Mouse (Mus musculus) liver, embryonic 14.5 days (tissue): ENCODE data around the gene Pask. TPM values are rescaled to one million over a fixed set of nuclear protein-coding genes. Genes with fewer than 3 reads are reported as not detected.
A peak's percentile ranks its signal among the peaks of the same experiment; 100 is the strongest.

Experiments used
- ATAC-seq: fragments of 200-750 bp; cut with Nextera tagmentation; 2 replicates; pipeline ENCODE4 v1.8.0; 2017; ENCODE audit warnings: moderate number of reproducible peaks, mild to moderate bottlenecking, moderate library complexity; ENCODE audit not compliant: insufficient read depth
- DNase-seq, 3 experiments: peaks; one replicate each; pipeline ENCODE4 v3.0.0-alpha.2; 2012 to 2013; ENCODE audit warnings: low read depth in 3 of 3, low spot score in 3 of 3
- H3K27ac ChIP-seq: fragments of 300-500 bp; sonication (generic); 2 replicates; pipeline ENCODE4 v1.5.1; 2014; ENCODE audit warnings: moderate library complexity, mild to moderate bottlenecking, control low read depth, inconsistent platforms
- H3K27me3 ChIP-seq: fragments of 300-500 bp; sonication (generic); 2 replicates; pipeline ENCODE4 v1.6.1; 2014; ENCODE audit warnings: mild to moderate bottlenecking, low read length, moderate library complexity; ENCODE audit not compliant: control insufficient read depth, insufficient read depth
- H3K36me3 ChIP-seq: fragments of 300-500 bp; sonication (generic); replicated peaks from 2 replicates; pipeline ENCODE4 v1.6.1; 2014; ENCODE audit warnings: low read depth; ENCODE audit not compliant: control insufficient read depth, insufficient read depth
- H3K4me1 ChIP-seq, 2 experiments: fragments of 200-500 bp in 1 of 2; fragments of 300-500 bp in 1 of 2; sonication (generic) in 1 of 2; replicated peaks; 2 replicates each; pipeline ENCODE4 v1.6.1; 2012 to 2014; ENCODE audit warnings: antibody characterized with exemption in 1 of 2, inconsistent platforms in 1 of 2, low read length in 1 of 2; ENCODE audit not compliant: control insufficient read depth in 2 of 2, insufficient read depth in 2 of 2
- H3K4me2 ChIP-seq: fragments of 300-500 bp; sonication (generic); 2 replicates; pipeline ENCODE4 v1.6.1; 2014; ENCODE audit warnings: low read depth, mild to moderate bottlenecking, control low read depth, moderate library complexity
- H3K4me3 ChIP-seq, 2 experiments: fragments of 200-500 bp in 1 of 2; fragments of 300-500 bp in 1 of 2; sonication (generic) in 1 of 2; 2 replicates each; pipeline ENCODE4 v1.5.1; 2012 to 2014; ENCODE audit warnings: low read depth in 2 of 2, low read length in 2 of 2, mild to moderate bottlenecking in 2 of 2, control low read depth in 1 of 2, inconsistent platforms in 1 of 2, moderate library complexity in 1 of 2; ENCODE audit not compliant: insufficient read depth in 1 of 2
- H3K9ac ChIP-seq: fragments of 300-500 bp; sonication (generic); replicated peaks from 2 replicates; pipeline ENCODE4 v1.6.1; 2014; ENCODE audit warnings: mild to moderate bottlenecking, control low read depth, moderate library complexity
- H3K9me3 ChIP-seq: fragments of 300-500 bp; sonication (generic); 2 replicates; pipeline ENCODE4 v1.6.1; 2016; ENCODE audit warnings: low read length, mixed read lengths; ENCODE audit not compliant: control insufficient read depth
- CTCF ChIP-seq: IDR thresholded peaks from 2 replicates; pipeline ENCODE4 v1.5.1; 2016; ENCODE audit warnings: antibody characterized with exemption, low read depth, control low read depth
- EP300 ChIP-seq: IDR thresholded peaks from 2 replicates; pipeline ENCODE4 v1.6.1; 2016; ENCODE audit warnings: antibody characterized with exemption, low read depth
- WGBS: fragments of 180-500 bp; shearing (Covaris S2); extraction: QIAGEN DNeasy Blood & Tissue Kit; methylation state at CpG from one replicate; pipeline ENCODE4 v1.1.7; 2014; ENCODE audit not compliant: insufficient replicate concordance; 5-methylcytosine and 5-hydroxymethylcytosine counted together
- polyA plus RNA-seq, 2 experiments: library from polyadenylated mRNA; depleted of rRNA in 1 of 2; stranded (reverse) in 1 of 2; unstranded in 1 of 2; fragments of >200 nt; fragmentation: Nextera tagmentation in 1 of 2; extraction: Ambion mirVana in 1 of 2; gene quantifications; 2 replicates each; pipeline versions ENCODE4 v1.2.1 to v1.2.3; 2012 to 2014

Gene Pask
- 5.1 and 6.3 TPM in 2 replicates for polyA plus RNA-seq (2012; rRNA removed)
- polyA plus RNA-seq (2014; fragmentation: Nextera tagmentation; extraction: Ambion mirVana): 5.4 and 6.1 TPM in 2 replicates

GRCm38 (mm10) chr1:93342648-93343503, at the start of gene Pask, which contains the start of gene Ppp1r7:
Gene Pask (minus strand): TSS chr1:93343482.
Gene Ppp1r7 (plus strand): TSS chr1:93342854.
- TF ChIP-seq EP300: no peak
- TF ChIP-seq CTCF: peak; percentile 14; the same call in 1 of the 2 replicates
- Histone ChIP-seq H3K36me3 (peaks cover 9% of the 10 kb centered on the region), H3K4me1 (peaks cover 7 to 13% of the 10 kb centered on the region in 2 experiments), H3K27me3 (no peaks in the 10 kb centered on the region), H3K27ac (peak within 1 kb of the TSS; percentile 49), H3K4me2 (peak within 1 kb of the TSS; percentile 76), H3K4me3 (peak within 1 kb of the TSS; percentile 94 to 99), H3K9me3 (no peaks in the 10 kb centered on the region), H3K9ac (peak within 1 kb of the TSS; percentile 91)
- WGBS: under 1% methylated on average over 63 of the region's 63 CpGs
- peak; percentile 95 to 96 (median 95) for DNase-seq
- ATAC-seq: peak; percentile 91

- Histone ChIP-seq H3K9me3 (no peaks in the 10 kb centered on the region), H3K27ac (no peak overlapping the region), H3K4me1 (no peaks in the 10 kb centered on the region), H3K4me2 (no peak overlapping the region), H3K9ac (no peak overlapping the region), H3K27me3 (no peaks in the 10 kb centered on the region), H3K4me3 (no peak overlapping the region), H3K36me3 (no peaks in the 10 kb centered on the region)
- TF ChIP-seq EP300: no peak
- TF ChIP-seq CTCF: no peak
- no peak for ATAC-seq
- WGBS: 56% methylated on average over 2 of the region's 2 CpGs
- no peak for DNase-seq
Observed at GRCm38 (mm10) chr1:93388906-93389305, 45.6 kb upstream of the Pask start.

- Histone ChIP-seq H3K36me3 (no peaks in the 10 kb centered on the region), H3K4me1 (no peaks in the 10 kb centered on the region), H3K27me3 (no peaks in the 10 kb centered on the region), H3K4me3 (no peak overlapping the region), H3K27ac (no peak overlapping the region), H3K4me2 (no peak overlapping the region), H3K9me3 (no peaks in the 10 kb centered on the region), H3K9ac (no peak overlapping the region)
- DNase-seq (no peak), ATAC-seq (no peak)
- 46% methylated on average over 2 of the region's 2 CpGs for WGBS
- no peak for TF ChIP-seq EP300
- no peak for TF ChIP-seq CTCF
Observed at GRCm38 (mm10) chr1:93387198-93387597, 43.9 kb upstream of the Pask start.

GRCm38 (mm10) chr1:93379117-93379516, 35.8 kb upstream of the Pask start:
- H3K4me2 ChIP-seq: no peak overlapping the region
- no peak overlapping the region for H3K4me3 ChIP-seq
- H3K9ac ChIP-seq: no peak overlapping the region
- H3K27ac ChIP-seq: no peak overlapping the region
- TF ChIP-seq EP300: no peak
- TF ChIP-seq CTCF: peak; percentile 22; the same call in 1 of the 2 replicates
- no peaks in the 10 kb centered on the region for H3K27me3 ChIP-seq
- no peaks in the 10 kb centered on the region for H3K36me3 ChIP-seq
- no peaks in the 10 kb centered on the region for H3K9me3 ChIP-seq
- 59% methylated on average over 5 of the region's 5 CpGs for WGBS
- no peak for DNase-seq
- no peak for ATAC-seq
- peaks cover 0 to 5% of the 10 kb centered on the region in 2 experiments; a peak in 1 of 4 replicates for H3K4me1 ChIP-seq

GRCm38 (mm10) chr1:93377307-93377706, 34.0 kb upstream of the Pask start:
- Histone ChIP-seq H3K4me2 (no peak overlapping the region), H3K27ac (no peak overlapping the region), H3K27me3 (no peaks in the 10 kb centered on the region), H3K9me3 (no peaks in the 10 kb centered on the region), H3K4me1 (peaks cover 0 to 5% of the 10 kb centered on the region in 2 experiments; a peak in 1 of 4 replicates), H3K4me3 (no peak overlapping the region), H3K9ac (no peak overlapping the region), H3K36me3 (no peaks in the 10 kb centered on the region)
- WGBS: 14% methylated on average over 5 of the region's 5 CpGs
- DNase-seq: no peak
- ATAC-seq: no peak
- no peak for TF ChIP-seq EP300
- TF ChIP-seq CTCF: no peak
